Mouse (Mus musculus): ENCODE measurements around the gene Limd2.

DNA sequence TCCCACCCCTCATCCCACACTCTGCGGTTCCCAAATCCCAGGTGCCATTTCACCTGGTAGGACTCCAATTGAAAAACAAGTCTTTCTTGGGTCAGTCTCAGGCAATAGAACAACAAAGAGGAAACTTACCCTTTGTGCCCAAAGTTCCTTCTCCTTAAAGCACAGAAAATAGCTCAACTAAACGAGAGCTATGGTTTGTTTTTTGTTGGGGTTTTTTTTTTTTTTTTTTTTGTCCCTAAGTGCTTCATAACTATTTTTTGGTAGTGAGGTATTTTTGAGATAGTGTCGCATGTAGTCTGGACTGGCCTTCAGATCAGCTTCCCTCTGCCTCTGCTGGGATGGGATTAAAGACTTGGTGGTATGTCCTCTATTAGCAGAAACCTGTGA is 33.5 kb upstream of the Limd2 start:
- TF ChIP-seq CTCF (IDR thresholded peaks at IDR 0.05; ENCODE audit: insufficient read depth, low read length) (no peak), POLR2A (IDR thresholded peaks at IDR 0.05; ENCODE audit: borderline replicate concordance, extremely low read depth, low read depth, low read length) (no peak)
